Mouse (Mus musculus) gastrocnemius, postnatal 25 days (tissue): ENCODE data around the gene Dnajb6. TPM values are rescaled to one million over a fixed set of nuclear protein-coding genes. Genes with fewer than 3 reads are reported as not detected.
"Not testable (repeated sequence)": the region's sequence is repeated elsewhere in the genome, so short reads cannot be mapped to it uniquely, and the experiment has no call there.

Experiments
- DNase-seq: peaks from one replicate; pipeline ENCODE4 v3.0.0; 2022
- long read RNA-seq, 2 experiments: library from polyadenylated mRNA; stranded (forward); transcript quantifications; one replicate each; pipeline ENCODE4 v2.0.0; 2021
- total RNA-seq, 2 experiments: library from RNA; stranded (reverse); gene quantifications; 1 replicate in 1 of 2; 2 replicates in 1 of 2; pipeline ENCODE4 v1.2.3; 2021

Gene Dnajb6
- total RNA-seq = 10 to 100 TPM; 61.5 to 70.9 TPM
- long read RNA-seq, experiment 1, transcript Dnajb6-203 (8 exons, 1,605 nt) = minor isoform, 12 of 89 reads
- long read RNA-seq, experiment 1, transcript Dnajb6-201 (10 exons, 2,918 nt) = major isoform, 49 of 89 reads
- long read RNA-seq, experiment 1, partial matches to known transcripts = 18 of 89 reads
- long read RNA-seq, experiment 1, other reads (novel, unspliced or antisense) = 9 of 89 reads
- long read RNA-seq, experiment 2, transcript Dnajb6-201 (10 exons, 2,918 nt) = major isoform, 65 of 115 reads
- long read RNA-seq, experiment 2, transcript Dnajb6-203 (8 exons, 1,605 nt) = minor isoform, 17 of 115 reads
- long read RNA-seq, experiment 2, partial matches to known transcripts = 16 of 115 reads
- long read RNA-seq, experiment 2, other reads (novel, unspliced or antisense) = 17 of 115 reads

- peak; percentile 94 for DNase-seq
These were observed at the start of gene Dnajb6, which contains the start of gene Gm5129 for GRCm38 (mm10) chr5:29735557-29736061. TSS of gene Dnajb6 (plus strand) at chr5:29735688. TSS of gene Gm5129 (minus strand) at chr5:29735936.

GRCm38 (mm10) chr5:29687671-29688070, 47.8 kb upstream of the Dnajb6 start:
- no peak for DNase-seq

- DNase-seq = no peak
These were observed 47.1 kb upstream of the Dnajb6 start for GRCm38 (mm10) chr5:29688352-29688751.

- DNase-seq = no peak
These were observed 37.0 kb upstream of the Dnajb6 start for GRCm38 (mm10) chr5:29698493-29698892.

GRCm38 (mm10) chr5:29699520-29700202, 35.8 kb upstream of the Dnajb6 start:
- DNase-seq = no peak

GRCm38 (mm10) chr5:29707241-29707640, 28.2 kb upstream of the Dnajb6 start:
- no peak for DNase-seq

- peak; percentile 15 for DNase-seq
These were observed 27.2 kb upstream of the Dnajb6 start for GRCm38 (mm10) chr5:29708258-29708657.

GRCm38 (mm10) chr5:29711631-29712030, 23.9 kb upstream of the Dnajb6 start:
- DNase-seq = no peak

GRCm38 (mm10) chr5:29712906-29713305, 22.6 kb upstream of the Dnajb6 start:
- no peak for DNase-seq

- DNase-seq = no peak
These were observed 14.3 kb upstream of the Dnajb6 start for GRCm38 (mm10) chr5:29721159-29721558.

GRCm38 (mm10) chr5:29725369-29725768, 10.1 kb upstream of the Dnajb6 start:
- no peak for DNase-seq

- not testable (repeated sequence) for DNase-seq
These were observed 9.4 kb upstream of the Dnajb6 start for GRCm38 (mm10) chr5:29726070-29726469.

- DNase-seq = no peak
These were observed 517 bp upstream of the Dnajb6 start for GRCm38 (mm10) chr5:29734831-29735510.

GRCm38 (mm10) chr5:29736073-29736900, 799 bp downstream of the Dnajb6 start:
- peak; percentile 71 for DNase-seq

- no peak for DNase-seq
These were observed 1.5 kb downstream of the Dnajb6 start for GRCm38 (mm10) chr5:29736942-29737341.

- DNase-seq = no peak
These were observed 2.0 kb downstream of the Dnajb6 start for GRCm38 (mm10) chr5:29737471-29737870.

- DNase-seq = no peak
These were observed 2.6 kb downstream of the Dnajb6 start for GRCm38 (mm10) chr5:29738076-29738475.

- DNase-seq = no peak
These were observed 5.2 kb downstream of the Dnajb6 start for GRCm38 (mm10) chr5:29740651-29741050.

- DNase-seq = no peak
These were observed 5.6 kb downstream of the Dnajb6 start for GRCm38 (mm10) chr5:29741093-29741492.

- DNase-seq = no peak
These were observed 12.2 kb downstream of the Dnajb6 start for GRCm38 (mm10) chr5:29747661-29748060.

GRCm38 (mm10) chr5:29751306-29751705, 15.8 kb downstream of the Dnajb6 start:
- no peak for DNase-seq

GRCm38 (mm10) chr5:29752894-29753293, 17.4 kb downstream of the Dnajb6 start:
- DNase-seq = no peak
